Mouse (Mus musculus): ENCODE results near the gene Mterf1a. TPM values are rescaled to one million over a fixed set of nuclear protein-coding genes. Genes with fewer than 3 reads are reported as not detected.
"Not testable (repeated sequence)": the region's sequence is repeated elsewhere in the genome, so short reads cannot be mapped to it uniquely, and the experiment has no call there.

Mterf1a gene
- polyA plus RNA-seq (2014; fragmentation: Nextera tagmentation; extraction: Ambion mirVana), result 10.0 and 11.6 TPM in 2 replicates

- ATAC-seq (ENCODE audit: low FRiP score), result peak; percentile 99
- Histone ChIP-seq H3K4me2 (replicated peaks; ENCODE audit: low read depth, low read length) (peak within 1 kb of the TSS; percentile 45), H3K9ac (ENCODE audit: low read depth, low read length) (peak within 1 kb of the TSS; percentile 48; the same call in 1 of the 2 replicates), H3K4me3 (ENCODE audit: low read depth, low read length) (peak within 1 kb of the TSS; percentile 42)
- not testable (repeated sequence) for H3K9me3 ChIP-seq (ENCODE audit: control insufficient read depth, low read length); H3K27ac ChIP-seq (ENCODE audit: low read depth, low read length); H3K27me3 ChIP-seq (ENCODE audit: control insufficient read depth, insufficient read depth, low read length); H3K36me3 ChIP-seq (ENCODE audit: control insufficient read depth, insufficient read depth, low read length); H3K4me1 ChIP-seq (replicated peaks; ENCODE audit: control insufficient read depth, insufficient read depth, low read length)
- DNase-seq (ENCODE audit: low spot score), result peak; percentile 23
- WGBS, result 5% methylated on average over 3 of the region's 47 CpGs
These were observed at the start of gene Mterf1a for GRCm38 (mm10) chr5:3893459-3894293. Gene Mterf1a, minus strand, starts transcription at chr5:3893933.

DNA sequence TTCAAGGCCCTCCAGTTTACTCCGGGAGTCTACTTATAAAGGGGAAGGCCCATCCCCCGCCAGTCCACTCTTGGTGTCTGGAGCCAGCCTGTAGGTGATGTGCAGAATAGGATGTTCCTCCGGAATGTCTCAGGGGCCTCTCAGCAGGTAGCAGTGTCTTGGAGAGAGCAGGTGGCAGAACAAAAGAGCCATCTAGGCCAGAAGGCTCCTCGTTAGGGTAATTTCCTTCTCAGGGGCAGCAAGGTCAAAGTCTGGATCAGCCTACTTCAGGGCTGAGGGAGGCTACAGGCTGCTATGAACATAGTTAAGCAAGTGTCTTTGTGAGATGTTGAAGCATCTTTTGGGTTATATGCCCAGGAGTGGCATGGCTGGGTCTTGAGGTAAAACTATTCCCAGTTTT is 49.4 kb upstream of the Mterf1a start:
- not testable (repeated sequence) for H3K9me3 ChIP-seq (ENCODE audit: control insufficient read depth, low read length); H3K9ac ChIP-seq (ENCODE audit: low read depth, low read length); H3K27me3 ChIP-seq (ENCODE audit: control insufficient read depth, insufficient read depth, low read length); H3K27ac ChIP-seq (ENCODE audit: low read depth, low read length); H3K4me2 ChIP-seq (replicated peaks; ENCODE audit: low read depth, low read length); H3K4me1 ChIP-seq (replicated peaks; ENCODE audit: control insufficient read depth, insufficient read depth, low read length); H3K36me3 ChIP-seq (ENCODE audit: control insufficient read depth, insufficient read depth, low read length); DNase-seq (ENCODE audit: low spot score); H3K4me3 ChIP-seq (ENCODE audit: low read depth, low read length); ATAC-seq (ENCODE audit: low FRiP score)
- 66% methylated on average over 4 of the region's 4 CpGs for WGBS

DNA sequence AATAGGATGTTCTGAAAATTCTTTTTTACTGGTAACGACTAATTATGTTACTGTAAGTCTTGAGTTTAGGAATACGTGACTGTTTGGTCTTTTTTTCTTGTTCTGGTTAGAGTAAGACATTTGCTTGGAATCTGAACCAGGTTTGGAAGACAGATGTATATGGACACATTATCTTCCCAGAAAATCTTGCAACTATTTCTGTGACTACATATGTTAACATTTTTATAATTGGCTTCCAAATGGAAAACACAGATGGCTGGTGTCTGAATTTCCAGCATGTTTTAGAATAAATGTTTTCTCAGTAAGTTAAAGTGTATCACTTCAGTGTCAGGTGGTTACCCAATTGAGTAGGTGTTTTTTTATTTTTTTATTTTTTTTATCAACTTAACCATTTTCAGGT is 47.5 kb upstream of the Mterf1a start:
- ATAC-seq (ENCODE audit: low FRiP score) (no peak), DNase-seq (ENCODE audit: low spot score) (no peak)
- Histone ChIP-seq H3K36me3 (ENCODE audit: control insufficient read depth, insufficient read depth, low read length) (0 out of 2 replicates have a peak, but pooled peaks cover 2% of the 10 kb centered on the region), H3K27me3 (ENCODE audit: control insufficient read depth, insufficient read depth, low read length) (no peaks in the 10 kb centered on the region), H3K4me2 (replicated peaks; ENCODE audit: low read depth, low read length) (no peak overlapping the region), H3K9me3 (ENCODE audit: control insufficient read depth, low read length) (no peaks in the 10 kb centered on the region), H3K4me1 (replicated peaks; ENCODE audit: control insufficient read depth, insufficient read depth, low read length) (no peaks in the 10 kb centered on the region), H3K27ac (ENCODE audit: low read depth, low read length) (no peak overlapping the region), H3K4me3 (ENCODE audit: low read depth, low read length) (no peak overlapping the region), H3K9ac (ENCODE audit: low read depth, low read length) (no peak overlapping the region)
- WGBS, result 92% methylated on average over 2 of the region's 2 CpGs

GRCm38 (mm10) chr5:3939335-3939734 is 45.6 kb upstream of the Mterf1a start:
- H3K36me3 ChIP-seq (ENCODE audit: control insufficient read depth, insufficient read depth, low read length), result 0 out of 2 replicates have a peak, but pooled peaks cover 2% of the 10 kb centered on the region
- ATAC-seq (ENCODE audit: low FRiP score) (no peak), DNase-seq (ENCODE audit: low spot score) (no peak)
- H3K9ac ChIP-seq (ENCODE audit: low read depth, low read length), result no peak overlapping the region
- H3K27me3 ChIP-seq (ENCODE audit: control insufficient read depth, insufficient read depth, low read length), result no peaks in the 10 kb centered on the region
- no peak overlapping the region for H3K4me3 ChIP-seq (ENCODE audit: low read depth, low read length)
- 96% methylated on average over 5 of the region's 5 CpGs for WGBS
- H3K4me2 ChIP-seq (replicated peaks; ENCODE audit: low read depth, low read length), result no peak overlapping the region
- H3K27ac ChIP-seq (ENCODE audit: low read depth, low read length), result no peak overlapping the region
- H3K9me3 ChIP-seq (ENCODE audit: control insufficient read depth, low read length), result no peaks in the 10 kb centered on the region
- H3K4me1 ChIP-seq (replicated peaks; ENCODE audit: control insufficient read depth, insufficient read depth, low read length), result no peaks in the 10 kb centered on the region

GRCm38 (mm10) chr5:3938905-3939304 is 45.2 kb upstream of the Mterf1a start:
- H3K27ac ChIP-seq (ENCODE audit: low read depth, low read length), result no peak overlapping the region
- ATAC-seq (ENCODE audit: low FRiP score) (no peak), DNase-seq (ENCODE audit: low spot score) (no peak)
- no peaks in the 10 kb centered on the region for H3K4me1 ChIP-seq (replicated peaks; ENCODE audit: control insufficient read depth, insufficient read depth, low read length)
- WGBS, result 94% methylated on average over 3 of the region's 3 CpGs
- H3K4me3 ChIP-seq (ENCODE audit: low read depth, low read length), result no peak overlapping the region
- no peak overlapping the region for H3K9ac ChIP-seq (ENCODE audit: low read depth, low read length)
- H3K27me3 ChIP-seq (ENCODE audit: control insufficient read depth, insufficient read depth, low read length), result no peaks in the 10 kb centered on the region
- no peaks in the 10 kb centered on the region for H3K9me3 ChIP-seq (ENCODE audit: control insufficient read depth, low read length)
- 0 out of 2 replicates have a peak, but pooled peaks cover 2% of the 10 kb centered on the region for H3K36me3 ChIP-seq (ENCODE audit: control insufficient read depth, insufficient read depth, low read length)
- no peak overlapping the region for H3K4me2 ChIP-seq (replicated peaks; ENCODE audit: low read depth, low read length)

DNA sequence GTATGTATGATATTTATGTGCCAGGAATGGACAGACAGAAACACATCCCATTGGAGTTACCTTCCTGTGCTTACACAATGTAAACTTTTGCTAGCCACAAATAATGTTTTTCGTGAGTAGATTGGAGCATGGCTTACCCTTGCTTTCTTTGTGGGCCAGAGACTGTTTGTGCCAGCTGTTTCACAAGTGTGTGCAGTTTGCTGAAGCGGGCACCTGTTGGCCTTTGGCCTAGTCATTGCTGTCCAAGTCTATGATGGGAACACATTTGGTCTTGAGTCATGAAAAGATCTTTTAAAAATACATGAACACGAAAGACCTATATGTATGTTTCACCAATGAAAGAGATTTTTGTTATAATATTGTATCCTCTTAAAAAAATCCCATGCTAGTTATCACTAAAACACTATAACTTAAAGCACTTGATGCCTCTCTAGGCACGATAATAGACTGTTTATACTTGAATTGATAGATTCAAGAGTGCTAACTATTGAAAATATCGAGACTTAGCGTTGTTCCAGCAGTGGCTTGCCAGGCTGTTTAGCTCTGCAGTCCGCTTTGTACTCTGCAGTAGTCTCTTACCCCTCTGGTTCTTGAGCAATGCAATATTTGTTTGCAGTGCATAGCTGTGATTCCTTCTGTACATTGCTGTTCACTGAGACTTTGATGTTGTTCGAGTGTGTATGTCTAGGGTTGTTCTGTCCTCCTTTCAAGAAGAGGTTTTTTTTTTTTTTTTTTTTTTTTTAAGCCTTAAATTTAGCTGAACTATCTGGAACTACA is 42.2 kb upstream of the Mterf1a start:
- no peak overlapping the region for H3K4me3 ChIP-seq (ENCODE audit: low read depth, low read length)
- no peak for DNase-seq (ENCODE audit: low spot score)
- ATAC-seq (ENCODE audit: low FRiP score), result no peak
- WGBS, result 95% methylated on average over 8 of the region's 8 CpGs
- 0 out of 2 replicates have a peak, but pooled peaks cover 2% of the 10 kb centered on the region for H3K36me3 ChIP-seq (ENCODE audit: control insufficient read depth, insufficient read depth, low read length)
- no peak overlapping the region for H3K27ac ChIP-seq (ENCODE audit: low read depth, low read length)
- no peak overlapping the region for H3K4me2 ChIP-seq (replicated peaks; ENCODE audit: low read depth, low read length)
- H3K4me1 ChIP-seq (replicated peaks; ENCODE audit: control insufficient read depth, insufficient read depth, low read length), result no peaks in the 10 kb centered on the region
- H3K9ac ChIP-seq (ENCODE audit: low read depth, low read length), result no peak overlapping the region
- H3K27me3 ChIP-seq (ENCODE audit: control insufficient read depth, insufficient read depth, low read length), result no peaks in the 10 kb centered on the region
- no peaks in the 10 kb centered on the region for H3K9me3 ChIP-seq (ENCODE audit: control insufficient read depth, low read length)

GRCm38 (mm10) chr5:3935266-3935665 is 41.5 kb upstream of the Mterf1a start:
- no peak for ATAC-seq (ENCODE audit: low FRiP score)
- H3K4me2 ChIP-seq (replicated peaks; ENCODE audit: low read depth, low read length), result no peak overlapping the region

GRCm38 (mm10) chr5:3933551-3933950 is 39.8 kb upstream of the Mterf1a start:
- Histone ChIP-seq H3K27ac (ENCODE audit: low read depth, low read length) (no peak overlapping the region), H3K4me1 (replicated peaks; ENCODE audit: control insufficient read depth, insufficient read depth, low read length) (peaks cover 4% of the 10 kb centered on the region; the same call in 1 of the 2 replicates), H3K27me3 (ENCODE audit: control insufficient read depth, insufficient read depth, low read length) (no peaks in the 10 kb centered on the region), H3K9ac (ENCODE audit: low read depth, low read length) (no peak overlapping the region), H3K4me3 (ENCODE audit: low read depth, low read length) (no peak overlapping the region), H3K4me2 (replicated peaks; ENCODE audit: low read depth, low read length) (no peak overlapping the region), H3K36me3 (ENCODE audit: control insufficient read depth, insufficient read depth, low read length) (0 out of 2 replicates have a peak, but pooled peaks cover 1% of the 10 kb centered on the region), H3K9me3 (ENCODE audit: control insufficient read depth, low read length) (no peaks in the 10 kb centered on the region)
- no peak for DNase-seq (ENCODE audit: low spot score)
- 90% methylated on average over 3 of the region's 3 CpGs for WGBS
- no peak for ATAC-seq (ENCODE audit: low FRiP score)

More at GRCm38 (mm10) chr5:3935266-3935665, 41.5 kb upstream of the Mterf1a start:
- no peak overlapping the region for H3K4me3 ChIP-seq (ENCODE audit: low read depth, low read length)
- no peak for DNase-seq (ENCODE audit: low spot score)
- no peak overlapping the region for H3K27ac ChIP-seq (ENCODE audit: low read depth, low read length)
- no peaks in the 10 kb centered on the region for H3K27me3 ChIP-seq (ENCODE audit: control insufficient read depth, insufficient read depth, low read length)
- H3K9me3 ChIP-seq (ENCODE audit: control insufficient read depth, low read length), result no peaks in the 10 kb centered on the region
- 0 out of 2 replicates have a peak, but pooled peaks cover 2% of the 10 kb centered on the region for H3K36me3 ChIP-seq (ENCODE audit: control insufficient read depth, insufficient read depth, low read length)
- peaks cover 1% of the 10 kb centered on the region; the same call in 1 of the 2 replicates for H3K4me1 ChIP-seq (replicated peaks; ENCODE audit: control insufficient read depth, insufficient read depth, low read length)
- H3K9ac ChIP-seq (ENCODE audit: low read depth, low read length), result no peak overlapping the region
- 94% methylated on average over 5 of the region's 5 CpGs for WGBS

All from hindbrain, embryonic 11.5 days (tissue).